Mouse (Mus musculus): Measurements from ENCODE around the gene Usp32.
A peak's percentile ranks its signal among the peaks of the same experiment; 100 is the strongest.

The Usp32 gene

GRCm38 (mm10) chr11:84948114-84948513, 191.8 kb downstream of the Usp32 start:
- no peak for DNase-seq (ENCODE audit: low spot score in 2 of 2)

- no peak for DNase-seq (ENCODE audit: low spot score in 2 of 2)
Measured at GRCm38 (mm10) chr11:84947206-84947605, 192.8 kb downstream of the Usp32 start.

GRCm38 (mm10) chr11:84945841-84946240, 194.1 kb downstream of the Usp32 start:
- DNase-seq (ENCODE audit: low spot score in 2 of 2) = no peak

GRCm38 (mm10) chr11:84944639-84945435, 195.1 kb downstream of the Usp32 start:
- no peak for DNase-seq (ENCODE audit: low spot score in 2 of 2)

GRCm38 (mm10) chr11:84943948-84944347, 196.0 kb downstream of the Usp32 start:
- DNase-seq (ENCODE audit: low spot score in 2 of 2) = peak in 1 of 2 experiments; percentile 49

GRCm38 (mm10) chr11:84940140-84940539, 199.8 kb downstream of the Usp32 start:
- peak; percentile 42 to 49 for DNase-seq (ENCODE audit: low spot score in 2 of 2)

GRCm38 (mm10) chr11:84939508-84940053, 200.4 kb downstream of the Usp32 start:
- DNase-seq (ENCODE audit: low spot score in 2 of 2) = peak; percentile 79 to 88
